Mouse (Mus musculus) 416B (cell line): ENCODE measurements around the gene Fndc3a.
A peak's percentile ranks its signal among the peaks of the same experiment; 100 is the strongest.

ENCODE experiments used
- DNase-seq: peaks from one replicate; pipeline ENCODE4 v3.0.0; 2011; ENCODE audit warnings: low read depth

Fndc3a gene

DNA sequence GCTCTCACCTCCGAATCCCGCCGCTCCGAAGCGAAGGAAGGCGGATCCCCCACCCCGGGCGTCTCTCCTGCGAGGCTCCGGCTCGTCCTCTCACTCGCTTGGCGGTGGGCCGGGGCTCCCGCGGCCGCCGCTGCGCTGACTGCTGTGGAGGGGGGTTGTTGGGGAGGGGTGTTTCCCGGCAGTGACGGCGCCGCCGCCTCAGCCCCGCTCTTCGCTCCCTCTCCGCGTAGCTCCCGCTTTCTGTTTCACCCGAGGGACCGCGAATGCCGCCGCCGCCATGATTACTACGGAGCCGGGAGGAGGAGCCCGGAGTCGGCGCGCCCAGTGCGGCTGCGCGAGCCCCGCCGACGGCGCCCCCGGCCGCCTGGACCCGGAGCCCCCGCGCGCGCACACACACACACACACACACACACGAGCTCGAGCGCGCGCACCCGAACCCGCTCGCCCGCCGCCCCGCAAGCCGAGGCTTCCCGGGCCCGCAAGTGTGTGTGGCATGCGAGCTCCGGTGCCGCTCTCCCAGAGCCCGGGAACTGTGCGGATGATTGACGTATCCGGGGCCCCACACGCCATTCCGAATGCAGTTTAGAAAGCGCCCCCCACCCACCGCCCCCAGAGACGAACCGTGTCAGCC lies at the start of gene Fndc3a:
Gene Fndc3a, minus strand, starts transcription at position 294 of the 631 bp plus-strand sequence.
- DNase-seq: peak; percentile 78

DNA sequence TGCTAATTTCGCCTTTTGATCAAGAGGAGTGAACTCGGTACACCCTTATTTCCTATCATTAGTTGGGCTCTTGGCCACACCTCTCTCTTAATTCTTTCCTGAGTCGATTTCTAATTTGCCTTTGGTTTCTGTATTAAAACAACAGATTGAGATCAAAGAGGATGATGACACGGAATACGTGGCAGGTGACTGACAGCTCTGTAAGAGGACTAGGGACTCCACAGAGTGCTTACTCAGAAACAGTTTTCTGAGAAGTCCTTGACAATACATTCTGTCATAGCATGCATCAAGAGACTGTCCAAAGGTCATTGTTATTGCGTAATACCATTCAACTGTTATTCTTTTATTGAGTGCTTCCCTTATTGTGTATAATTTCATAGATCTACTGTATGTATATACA lies 43.1 kb upstream of the Fndc3a start:
- peak; percentile 54 for DNase-seq

DNA sequence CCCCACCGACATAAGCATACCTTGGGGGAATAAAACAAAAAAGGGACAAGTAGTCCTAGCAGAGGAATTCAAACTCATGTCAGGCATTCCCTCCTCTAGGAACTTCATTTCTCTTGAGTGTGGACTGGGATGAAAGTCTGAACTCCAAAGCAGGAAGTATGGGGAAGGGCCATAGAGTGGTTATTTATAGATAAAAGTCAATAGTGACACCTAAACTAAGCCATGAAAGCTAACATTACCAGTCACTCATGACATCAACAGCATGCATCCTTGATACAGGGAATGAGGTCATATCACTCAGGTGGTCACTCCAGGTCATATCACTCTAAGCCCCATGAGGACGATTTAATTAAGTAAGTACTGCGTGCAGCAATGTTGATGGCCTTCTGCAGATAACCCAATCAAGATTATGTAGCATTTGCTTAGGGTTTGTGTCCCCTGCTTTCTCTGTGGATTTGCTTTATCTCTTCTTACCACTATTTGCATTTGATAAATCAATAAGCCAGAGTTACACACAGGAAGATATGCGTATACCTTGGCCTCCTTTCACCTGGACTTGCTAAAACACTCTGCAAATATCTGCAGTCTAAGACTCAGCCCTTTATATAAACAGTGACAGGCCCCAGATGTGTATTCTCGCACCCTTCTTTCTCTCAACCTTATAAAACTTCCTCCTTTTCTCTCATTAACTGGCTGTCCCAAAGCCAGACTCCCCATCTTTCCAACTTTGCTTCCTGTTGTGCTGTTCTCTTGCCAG lies 40.8 kb upstream of the Fndc3a start:
- no peak for DNase-seq

DNA sequence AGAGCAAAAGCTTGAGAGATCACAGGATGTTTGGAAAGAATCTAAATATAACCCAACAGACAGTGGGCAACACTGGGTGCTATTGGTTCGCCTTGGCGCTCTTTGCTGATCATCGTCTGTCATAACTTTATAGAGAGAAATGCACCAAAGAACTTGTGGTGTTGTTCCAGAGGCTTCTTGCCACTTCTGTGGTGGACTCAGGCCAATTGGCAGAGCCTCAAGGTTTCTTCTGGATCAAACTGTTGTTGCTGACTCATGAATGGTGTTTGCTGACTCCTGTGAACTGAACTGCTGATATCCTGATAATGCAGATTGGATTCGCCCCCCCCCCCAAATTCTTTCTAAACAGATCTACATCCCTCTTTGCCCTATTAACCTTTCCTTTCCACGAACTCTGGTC lies 38.5 kb upstream of the Fndc3a start:
- DNase-seq: peak; percentile 30

DNA sequence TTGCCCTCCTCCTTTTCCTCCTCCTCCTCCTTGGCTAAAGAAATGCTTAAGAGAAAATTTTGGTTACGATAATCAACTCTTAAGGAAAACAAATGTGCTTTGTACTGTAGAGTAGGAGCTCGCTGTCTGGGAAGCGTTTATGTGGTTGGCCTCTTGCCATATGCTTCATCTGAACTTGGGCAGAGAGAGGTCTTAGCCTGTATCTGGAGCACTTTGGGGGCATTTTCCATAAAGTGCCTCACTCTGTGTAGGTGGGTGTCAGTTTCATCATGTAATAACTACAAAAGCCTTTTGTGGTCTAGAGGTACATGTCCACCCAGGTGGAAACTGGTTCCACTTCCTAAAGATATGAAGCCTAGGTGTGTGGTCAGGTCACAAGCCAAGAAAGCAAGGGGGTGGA lies 31.9 kb upstream of the Fndc3a start:
- no peak for DNase-seq

DNA sequence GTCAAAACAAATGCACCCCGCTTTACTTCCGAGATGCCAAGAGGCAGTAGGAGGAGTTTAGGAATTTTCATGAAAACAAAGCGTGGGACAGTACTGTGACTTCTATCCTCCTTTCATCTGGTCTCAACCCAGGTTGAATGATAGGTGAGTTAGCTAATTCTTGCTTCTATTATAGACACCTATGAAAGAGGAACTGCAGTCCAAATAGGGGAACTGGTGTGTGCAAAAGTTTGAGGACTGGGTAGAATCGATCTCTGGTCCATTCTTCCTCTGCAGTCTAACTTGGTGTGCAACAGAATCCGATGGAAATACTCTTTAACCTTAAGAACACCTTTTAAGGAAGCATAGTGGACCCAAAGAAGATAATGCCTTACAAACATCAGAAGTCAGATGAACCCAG lies 30.5 kb upstream of the Fndc3a start:
- no peak for DNase-seq

DNA sequence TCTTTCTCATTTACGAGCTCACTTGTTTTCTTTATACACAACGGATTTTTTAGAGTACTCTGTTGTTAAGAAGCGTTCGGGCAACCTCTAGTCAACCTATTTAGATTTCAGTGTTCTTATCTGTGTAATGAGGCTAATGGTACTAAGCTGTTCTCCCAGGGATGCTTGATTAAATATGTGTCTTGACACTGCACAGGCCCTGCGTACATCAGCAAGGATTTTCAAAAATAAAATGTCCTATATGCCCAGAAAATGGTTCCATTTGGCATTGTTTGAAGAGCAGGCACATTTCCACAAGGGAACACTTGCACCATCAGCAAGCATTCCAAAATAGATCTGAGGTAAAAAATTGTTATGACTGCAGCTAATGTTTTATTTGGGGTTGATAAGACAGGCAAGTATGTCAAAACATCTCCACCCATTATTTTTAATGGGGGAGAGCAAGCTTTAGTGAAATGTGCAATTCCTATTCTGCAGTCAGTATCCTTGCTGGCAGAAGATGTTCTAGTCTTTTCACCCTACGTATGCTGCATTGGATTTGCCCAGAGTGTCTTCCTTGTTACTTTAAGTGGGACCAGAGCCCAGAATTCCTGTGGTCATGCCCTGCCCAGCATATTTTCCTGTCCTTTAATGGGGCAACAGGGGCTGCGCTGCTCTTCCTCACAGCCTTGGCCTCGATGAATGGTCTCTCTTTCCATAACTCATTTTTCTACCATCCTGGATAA lies 29.8 kb upstream of the Fndc3a start:
- no peak for DNase-seq

DNA sequence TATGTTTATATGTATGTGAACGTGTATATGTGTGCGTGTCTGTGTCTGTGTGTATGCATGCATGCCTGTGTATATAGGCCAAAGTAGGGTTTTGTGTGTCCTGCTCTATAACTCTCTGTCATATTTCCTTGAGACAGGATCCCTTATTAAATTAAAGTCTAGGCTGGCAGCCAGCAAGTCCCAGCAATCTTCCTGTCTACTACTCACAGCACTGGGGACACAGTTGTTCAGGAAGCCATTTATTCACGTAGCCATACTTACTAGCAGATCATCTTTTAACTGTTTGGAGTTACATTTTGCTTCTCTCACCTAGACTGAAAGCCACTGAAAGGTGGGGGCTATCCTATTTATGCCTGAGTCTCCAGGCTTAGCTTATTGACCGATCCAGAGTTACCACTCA lies 29.0 kb upstream of the Fndc3a start:
- DNase-seq: peak; percentile 21

DNA sequence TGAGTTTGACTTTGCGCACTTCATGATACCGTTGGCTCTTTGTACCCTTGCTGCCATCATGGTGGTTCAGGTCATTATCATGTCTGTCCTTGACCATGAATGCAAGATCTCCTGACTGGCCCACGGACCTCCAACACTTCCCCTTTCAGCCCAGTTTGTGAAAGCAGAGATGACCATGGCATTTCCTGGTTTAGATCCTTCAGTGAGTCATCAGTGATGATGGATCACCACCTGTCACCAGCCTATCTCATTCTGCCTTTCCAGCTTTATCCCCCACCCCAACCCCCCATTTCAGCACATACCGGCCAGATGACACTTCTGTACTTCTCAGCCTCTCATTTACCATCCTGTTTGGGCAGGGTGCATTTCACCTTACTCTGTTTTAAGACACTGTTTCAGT lies 28.4 kb upstream of the Fndc3a start:
- DNase-seq: peak; percentile 92

DNA sequence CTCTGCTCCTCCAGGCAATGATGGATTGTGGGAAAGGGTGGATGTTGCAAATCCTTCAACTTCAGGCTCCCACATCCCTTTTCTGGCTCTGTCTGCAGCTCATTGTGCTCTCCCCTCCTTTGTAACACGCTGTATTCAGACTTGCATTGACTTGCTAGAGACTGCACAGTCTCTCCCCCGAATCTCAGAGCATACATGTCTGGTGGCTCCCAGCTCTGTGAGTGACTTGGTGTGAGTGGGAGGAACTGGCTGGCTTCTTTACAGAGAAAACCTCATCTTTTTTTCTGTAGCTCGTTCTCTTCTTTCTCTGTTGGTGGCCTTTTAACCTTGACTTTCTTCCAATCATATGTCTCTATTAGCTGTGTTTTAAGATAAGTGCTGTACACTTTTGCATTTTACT lies 16.1 kb upstream of the Fndc3a start:
- no peak for DNase-seq

DNA sequence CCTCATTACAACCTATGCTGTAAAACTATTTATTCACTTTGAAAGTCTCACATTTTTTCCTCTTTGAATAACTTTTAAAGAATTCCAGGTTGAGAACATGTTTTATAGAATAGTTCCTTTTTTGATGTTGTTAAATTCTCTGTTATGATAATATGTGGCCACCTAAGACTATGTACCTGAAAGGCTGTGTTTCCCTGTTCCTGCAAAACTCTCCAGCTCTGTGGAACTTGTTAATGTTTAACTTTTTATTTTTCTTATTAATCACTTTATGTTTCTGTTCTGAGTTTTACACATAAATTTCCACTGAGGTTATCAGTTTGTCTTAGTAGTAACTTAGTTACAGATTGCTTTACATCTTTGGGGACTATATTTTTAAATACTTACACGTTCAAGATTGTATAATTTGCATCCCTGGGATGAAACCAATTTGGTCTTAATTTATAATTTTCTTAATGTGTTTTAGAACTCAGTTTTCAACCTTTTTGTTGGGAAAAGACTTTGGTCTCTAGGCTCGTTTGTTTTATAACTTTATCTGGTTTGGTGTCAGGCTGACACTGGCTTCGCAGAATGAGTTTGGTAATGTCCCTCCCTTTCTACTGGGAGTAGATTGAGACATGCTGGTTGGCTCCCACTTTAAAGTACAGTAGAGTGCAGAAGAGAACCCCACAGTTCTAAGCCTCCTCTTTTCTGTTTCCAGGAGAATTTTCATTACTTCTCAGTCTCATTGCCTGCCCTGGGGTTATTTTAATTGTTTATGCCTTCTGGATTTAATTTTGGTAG lies 12.7 kb upstream of the Fndc3a start:
- no peak for DNase-seq

DNA sequence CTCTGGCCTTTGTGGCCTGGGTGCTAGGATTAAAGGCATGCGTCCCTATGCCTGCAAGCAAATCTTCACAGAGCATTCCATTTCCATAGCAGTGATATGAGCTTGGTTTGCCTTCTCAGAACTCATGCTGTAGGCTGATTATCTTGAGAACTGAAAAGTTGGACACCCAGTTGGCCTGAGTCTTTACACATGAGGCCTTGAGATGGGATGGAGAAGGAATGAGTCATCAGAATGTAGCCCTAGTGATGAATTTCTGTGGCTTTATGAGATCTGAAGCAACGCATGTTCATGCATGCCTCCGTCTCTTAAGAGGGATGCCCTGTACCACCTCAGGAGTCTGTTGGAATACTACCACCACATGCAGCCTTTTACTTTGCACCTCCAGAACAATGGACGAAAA lies 6.4 kb upstream of the Fndc3a start:
- DNase-seq: peak; percentile 73

DNA sequence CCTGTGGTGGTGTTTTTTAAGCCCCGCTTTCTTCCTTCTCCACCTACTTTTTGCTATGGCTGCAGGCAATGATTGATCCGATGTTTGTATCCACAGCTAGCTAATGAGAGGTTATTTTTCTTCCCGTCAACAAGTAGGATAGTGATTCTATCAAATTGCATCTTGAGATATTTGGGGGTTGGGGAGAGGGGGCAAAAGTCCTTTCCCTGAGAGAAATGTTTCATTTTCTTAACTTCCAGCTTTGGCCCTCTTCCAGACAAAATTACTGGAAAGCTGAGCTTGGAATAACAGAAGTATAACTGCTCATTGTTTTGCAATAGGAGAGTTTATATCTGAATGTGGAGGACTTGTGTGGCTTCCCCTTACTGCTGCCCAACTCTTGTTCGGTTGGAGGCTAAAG lies 1.3 kb upstream of the Fndc3a start:
- DNase-seq: peak; percentile 36

DNA sequence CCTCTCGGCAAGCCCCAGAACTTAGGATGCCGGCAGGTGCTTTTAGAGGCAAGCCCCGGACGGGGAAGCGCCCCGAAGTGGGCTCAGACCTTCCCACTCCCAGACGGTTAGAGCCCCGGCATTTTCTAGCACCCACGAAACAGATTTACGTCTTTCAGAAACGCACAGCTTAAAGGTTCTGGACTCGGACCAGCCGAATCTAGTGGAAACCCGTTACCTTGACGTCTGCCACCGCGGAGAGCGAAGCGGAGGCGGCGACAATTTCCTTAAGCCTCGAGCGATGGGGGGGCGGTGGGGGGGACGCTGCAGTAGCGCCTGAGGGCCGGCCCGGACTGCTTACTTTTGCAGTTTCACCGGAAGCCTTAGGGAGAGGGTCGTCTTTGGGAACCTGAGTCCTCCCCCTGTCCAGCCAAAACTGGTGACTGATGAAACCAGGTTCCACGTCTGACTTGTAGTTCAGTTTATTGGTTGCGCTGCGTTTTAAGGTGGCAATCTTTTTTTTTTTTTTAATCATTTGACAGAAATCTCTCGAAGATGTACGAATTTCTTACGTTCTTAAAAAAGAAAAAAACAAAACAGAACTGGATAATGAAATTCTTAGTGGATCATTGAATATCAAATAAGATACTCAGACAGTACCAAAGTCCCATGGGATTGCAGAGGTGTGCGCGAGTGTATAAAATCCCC lies 681 bp upstream of the Fndc3a start:
- peak; percentile 92 for DNase-seq

DNA sequence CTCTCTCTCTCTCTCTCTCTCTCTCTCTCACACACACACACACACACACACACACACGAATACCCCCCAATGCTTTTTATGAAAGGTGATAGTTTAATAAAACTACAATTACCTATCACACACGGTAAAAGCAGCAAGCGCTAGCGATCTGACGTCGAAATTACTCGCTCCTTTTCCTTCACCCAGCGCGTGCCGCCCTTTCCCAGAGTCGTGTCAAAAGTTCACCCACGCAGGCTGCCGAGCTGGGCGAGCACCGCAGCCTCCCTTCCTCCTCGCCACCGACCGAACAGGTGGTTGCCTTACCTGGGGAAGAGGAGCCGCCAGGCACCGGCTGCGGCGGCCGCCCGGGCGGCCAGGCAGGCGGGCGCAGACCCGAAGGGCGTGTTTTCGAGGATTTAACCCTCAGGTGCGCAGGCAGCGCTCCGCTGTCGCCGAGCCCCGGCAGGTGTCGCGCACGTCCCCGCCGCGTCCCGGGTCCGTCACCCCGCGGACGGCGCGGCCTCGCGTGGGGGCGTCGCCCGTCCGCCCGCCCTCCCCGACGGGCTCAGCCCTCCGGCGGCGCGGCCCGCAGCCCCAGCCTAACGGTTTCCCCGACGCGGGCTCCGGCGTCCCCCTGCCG lies 603 bp downstream of the Fndc3a start:
- no peak for DNase-seq

DNA sequence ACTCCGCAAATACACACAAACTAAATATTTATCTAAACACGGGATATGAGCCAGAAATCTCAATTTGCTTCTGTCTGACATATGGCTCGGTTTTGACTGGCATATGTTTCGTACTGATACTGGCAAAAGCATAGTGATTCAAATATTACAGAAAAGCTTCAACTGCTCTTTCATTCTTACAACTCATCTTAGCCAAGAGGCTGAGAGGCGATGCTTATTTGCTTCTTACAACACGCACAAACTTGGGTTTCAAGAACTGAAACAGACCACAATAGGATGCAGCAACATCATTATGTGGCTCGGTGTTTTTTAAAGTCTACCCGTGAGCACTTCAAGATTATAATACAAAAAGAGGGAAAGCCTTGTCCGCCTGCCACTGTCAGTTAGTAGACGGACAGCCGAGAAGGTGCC lies 1.2 kb downstream of the Fndc3a start:
- peak; percentile 75 for DNase-seq

DNA sequence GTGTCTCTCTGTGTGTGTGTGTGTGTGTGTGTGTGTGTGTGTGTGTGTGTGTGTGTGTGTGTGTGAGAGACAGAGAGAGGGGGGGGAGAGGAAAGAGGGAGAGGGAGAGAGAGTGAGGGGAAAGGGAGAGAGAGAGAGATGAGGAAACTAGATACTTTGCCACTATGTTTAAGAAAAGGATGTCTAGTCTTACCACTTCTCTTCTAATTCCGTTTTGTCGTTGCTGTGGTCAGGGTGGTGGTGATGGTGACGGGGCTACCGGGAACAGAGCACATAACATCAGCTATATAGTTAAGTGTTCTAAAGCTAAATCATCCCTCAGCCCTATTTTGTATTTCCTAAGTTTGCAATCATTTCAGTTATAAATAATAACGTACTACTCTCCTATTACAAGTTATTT lies 9.7 kb downstream of the Fndc3a start:
- DNase-seq: peak; percentile 93

DNA sequence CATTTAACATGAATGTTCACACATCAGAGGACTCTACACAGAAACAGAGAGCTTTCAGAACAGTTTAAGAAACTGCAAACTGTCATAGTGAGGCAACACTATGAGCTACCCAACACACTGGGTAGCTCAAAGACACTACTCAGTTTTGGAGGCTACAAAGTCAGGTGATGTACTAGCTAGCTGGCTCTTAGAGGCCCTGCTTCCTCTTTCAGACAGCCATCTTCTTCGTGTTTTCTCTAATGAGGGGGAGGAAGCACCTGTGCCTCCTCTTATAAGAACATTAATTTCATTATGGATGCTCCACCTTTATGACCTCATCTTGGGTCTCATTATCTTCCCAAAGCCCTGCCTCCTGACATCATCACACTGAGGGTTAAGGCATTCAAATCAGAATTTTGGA lies 18.4 kb downstream of the Fndc3a start:
- DNase-seq: no peak

DNA sequence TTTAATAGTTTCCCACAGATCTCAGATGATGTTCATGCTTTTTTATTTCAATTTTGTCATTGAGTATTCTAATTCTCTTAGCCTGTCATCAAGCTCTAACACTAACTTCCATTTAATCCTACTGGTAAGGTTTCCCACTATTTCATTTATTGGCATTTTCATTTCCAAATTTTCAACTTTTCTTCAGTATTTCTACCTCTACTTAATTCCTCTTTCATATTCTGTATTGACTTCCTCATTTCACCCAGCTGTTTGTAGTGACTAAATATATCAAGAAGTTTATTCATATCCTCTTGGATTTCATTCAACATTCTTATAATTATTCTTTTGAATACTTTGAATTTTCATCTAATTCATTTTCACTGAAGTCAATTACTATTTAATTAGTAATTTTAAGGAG lies 20.3 kb downstream of the Fndc3a start:
- no peak for DNase-seq

DNA sequence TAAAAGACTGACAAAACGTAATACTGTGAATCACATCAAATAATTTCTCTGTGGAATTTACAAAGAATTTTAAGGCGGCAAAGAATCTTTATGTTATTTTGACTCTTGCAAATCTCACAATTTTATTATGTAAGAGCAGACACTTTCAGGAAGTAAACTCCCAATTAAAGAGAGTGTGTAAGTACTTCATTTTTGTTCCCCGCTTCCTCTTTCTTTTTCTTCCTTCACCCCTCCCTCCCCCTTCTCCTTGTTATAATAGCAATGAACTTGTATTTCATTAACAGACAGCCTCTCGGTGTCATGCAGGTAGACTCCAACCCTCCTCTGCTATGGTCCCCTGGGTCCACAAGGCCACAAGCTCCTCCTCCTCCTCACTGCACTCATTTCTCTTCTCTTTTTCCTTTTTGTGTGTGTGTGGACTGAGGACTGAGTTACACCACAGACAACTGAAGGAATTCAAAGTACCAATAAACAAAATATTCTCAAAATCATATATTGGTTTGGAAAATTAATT lies 24.9 kb downstream of the Fndc3a start:
- no peak for DNase-seq

DNA sequence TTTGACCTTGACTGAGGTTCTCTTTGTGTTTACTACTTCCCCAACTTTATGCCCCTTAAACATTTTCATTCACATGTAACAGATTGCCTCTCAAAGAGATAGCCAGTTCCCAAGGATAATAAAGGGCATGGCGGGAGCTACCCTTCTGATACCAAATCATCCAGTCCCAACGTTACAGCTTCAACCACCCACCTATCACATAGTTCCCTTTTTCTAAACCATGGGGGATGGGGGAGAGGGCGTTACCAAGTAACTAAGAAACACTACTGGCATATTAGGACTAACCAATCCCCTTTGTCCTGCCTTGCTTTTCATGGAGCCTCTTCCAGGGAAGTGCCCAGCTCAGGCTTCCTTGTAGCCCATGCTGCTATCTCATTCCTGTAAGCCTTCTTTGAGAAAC lies 32.6 kb downstream of the Fndc3a start:
- DNase-seq: no peak
